Mouse (Mus musculus) midbrain, postnatal 0 days (tissue): Measurements from ENCODE around the gene Slc35b4. TPM values are rescaled to one million over a fixed set of nuclear protein-coding genes. Genes with fewer than 3 reads are reported as not detected.

Experiments used
- ATAC-seq: fragments of 200-750 bp; cut with Nextera tagmentation; 2 replicates; pipeline ENCODE4 v1.8.0; 2017; ENCODE audit warnings: moderate number of reproducible peaks, mild to moderate bottlenecking, moderate TSS enrichment, moderate library complexity; ENCODE audit not compliant: low FRiP score
- DNase-seq: peaks from one replicate; pipeline ENCODE4 v3.0.0-alpha.2; 2015; ENCODE audit warnings: low spot score
- H3K27ac ChIP-seq: fragments of 300-500 bp; sonication (generic); 2 replicates; pipeline ENCODE4 v1.5.1; 2014; ENCODE audit warnings: low read depth, mild to moderate bottlenecking, low read length, mixed read lengths
- H3K27me3 ChIP-seq: fragments of 300-500 bp; sonication (generic); 2 replicates; pipeline ENCODE4 v1.6.1; 2014; ENCODE audit warnings: low read length, control low read depth, mixed read lengths; ENCODE audit not compliant: insufficient read depth
- H3K36me3 ChIP-seq: fragments of 300-500 bp; sonication (generic); 2 replicates; pipeline ENCODE4 v1.6.1; 2014; ENCODE audit warnings: low read length, control low read depth, mixed read lengths; ENCODE audit not compliant: insufficient read depth
- H3K4me1 ChIP-seq: fragments of 300-500 bp; sonication (generic); 2 replicates; pipeline ENCODE4 v1.6.1; 2014; ENCODE audit warnings: mild to moderate bottlenecking, control low read depth, antibody characterized with exemption, low read length, mixed read lengths; ENCODE audit not compliant: insufficient read depth
- H3K4me2 ChIP-seq: fragments of 300-500 bp; sonication (generic); 2 replicates; pipeline ENCODE4 v1.6.1; 2014; ENCODE audit warnings: low read depth, mild to moderate bottlenecking, low read length, mixed read lengths; ENCODE audit not compliant: poor library complexity, severe bottlenecking
- H3K4me3 ChIP-seq: fragments of 300-500 bp; sonication (generic); 2 replicates; pipeline ENCODE4 v1.5.1; 2014; ENCODE audit warnings: low read depth, mild to moderate bottlenecking, low read length, moderate library complexity
- H3K9ac ChIP-seq: fragments of 300-500 bp; sonication (generic); replicated peaks from 2 replicates; pipeline ENCODE4 v1.6.1; 2014; ENCODE audit warnings: mild to moderate bottlenecking, low read length, moderate library complexity, mixed read lengths; ENCODE audit not compliant: poor library complexity, severe bottlenecking
- H3K9me3 ChIP-seq: fragments of 300-500 bp; sonication (generic); 2 replicates; pipeline ENCODE4 v1.6.1; 2016; ENCODE audit warnings: low read length, control low read depth
- CTCF ChIP-seq: IDR thresholded peaks from 2 replicates; pipeline ENCODE4 v1.5.1; 2016; ENCODE audit warnings: antibody characterized with exemption, mild to moderate bottlenecking
- WGBS: fragments of 180-500 bp; shearing (Covaris S2); extraction: QIAGEN DNeasy Blood & Tissue Kit; methylation state at CpG from one replicate; pipeline ENCODE4 v1.1.7; 2014; 5-methylcytosine and 5-hydroxymethylcytosine counted together
- polyA plus RNA-seq: library from polyadenylated mRNA; unstranded; fragments of >200 nt; fragmentation: Nextera tagmentation; extraction: Ambion mirVana; gene quantifications from 2 replicates; pipeline ENCODE4 v1.2.1, GENCODE M21; 2015
- total RNA-seq: library from RNA; depleted of rRNA; stranded (reverse); fragments of >200 nt; gene quantifications from 2 replicates; pipeline ENCODE4 v1.2.3, GENCODE M21; 2014

Gene Slc35b4
- total and polyA plus RNA-seq, 2 experiments from 2014 or later = 30.6 to 30.8 TPM

GRCm38 (mm10) chr6:34187273-34187863 is 10.5 kb upstream of the Slc35b4 start:
- peak; percentile 9 for DNase-seq
- Histone ChIP-seq H3K9ac (no peak overlapping the region), H3K4me1 (no peaks in the 10 kb centered on the region), H3K27me3 (no peaks in the 10 kb centered on the region), H3K9me3 (no peaks in the 10 kb centered on the region), H3K36me3 (no peaks in the 10 kb centered on the region), H3K27ac (no peak overlapping the region), H3K4me3 (no peak overlapping the region), H3K4me2 (no peak overlapping the region)
- 9% methylated on average over 2 of the region's 2 CpGs for WGBS
- no peak for ATAC-seq
- TF ChIP-seq CTCF = no peak

GRCm38 (mm10) chr6:34183326-34183725 is 6.4 kb upstream of the Slc35b4 start:
- no peak for TF ChIP-seq CTCF
- Histone ChIP-seq H3K27me3 (no peaks in the 10 kb centered on the region), H3K4me3 (no peak overlapping the region), H3K9ac (no peak overlapping the region), H3K4me1 (no peaks in the 10 kb centered on the region), H3K36me3 (no peaks in the 10 kb centered on the region), H3K4me2 (no peak overlapping the region), H3K27ac (no peak overlapping the region), H3K9me3 (no peaks in the 10 kb centered on the region)
- ATAC-seq = no peak
- WGBS = 94% methylated on average over 3 of the region's 3 CpGs
- no peak for DNase-seq

GRCm38 (mm10) chr6:34181961-34182360 is 5.0 kb upstream of the Slc35b4 start:
- no peaks in the 10 kb centered on the region for H3K36me3 ChIP-seq
- no peak overlapping the region for H3K9ac ChIP-seq
- H3K4me1 ChIP-seq = no peaks in the 10 kb centered on the region
- ATAC-seq = no peak
- H3K9me3 ChIP-seq = no peaks in the 10 kb centered on the region
- H3K27ac ChIP-seq = no peak overlapping the region
- 83% methylated on average over 3 of the region's 3 CpGs for whole genome bisulfite sequencing
- TF ChIP-seq CTCF = no peak
- no peak for DNase-seq
- no peak overlapping the region for H3K4me3 ChIP-seq
- no peak overlapping the region for H3K4me2 ChIP-seq
- H3K27me3 ChIP-seq = no peaks in the 10 kb centered on the region

GRCm38 (mm10) chr6:34179911-34180310 is 3.0 kb upstream of the Slc35b4 start:
- no peak for TF ChIP-seq CTCF
- H3K9me3 ChIP-seq = no peaks in the 10 kb centered on the region
- ATAC-seq (no peak), DNase-seq (no peak)
- H3K27ac ChIP-seq = no peak overlapping the region
- H3K27me3 ChIP-seq = no peaks in the 10 kb centered on the region
- H3K9ac ChIP-seq = no peak overlapping the region
- no peak overlapping the region for H3K4me2 ChIP-seq
- 88% methylated on average over 4 of the region's 4 CpGs for WGBS
- H3K36me3 ChIP-seq = no peaks in the 10 kb centered on the region
- H3K4me1 ChIP-seq = peaks cover 7% of the 10 kb centered on the region; the same call in 1 of the 2 replicates
- no peak overlapping the region for H3K4me3 ChIP-seq

GRCm38 (mm10) chr6:34179007-34179406 is 2.1 kb upstream of the Slc35b4 start:
- H3K27ac ChIP-seq = no peak overlapping the region
- 83% methylated on average over 3 of the region's 3 CpGs for WGBS
- no peaks in the 10 kb centered on the region for H3K27me3 ChIP-seq
- TF ChIP-seq CTCF = no peak
- no peaks in the 10 kb centered on the region for H3K36me3 ChIP-seq
- H3K4me2 ChIP-seq = no peak overlapping the region
- no peak overlapping the region for H3K4me3 ChIP-seq
- no peak overlapping the region for H3K9ac ChIP-seq
- no peaks in the 10 kb centered on the region for H3K9me3 ChIP-seq
- H3K4me1 ChIP-seq = peaks cover 7% of the 10 kb centered on the region; the same call in 1 of the 2 replicates
- ATAC-seq (no peak), DNase-seq (no peak)

GRCm38 (mm10) chr6:34176111-34176863 is 624 bp downstream of the Slc35b4 start:
- peak overlapping the region; percentile 79 for H3K4me3 ChIP-seq
- peak overlapping the region; percentile 79 for H3K4me2 ChIP-seq
- no peaks in the 10 kb centered on the region for H3K27me3 ChIP-seq
- no peaks in the 10 kb centered on the region for H3K9me3 ChIP-seq
- peak; percentile 20 for DNase-seq
- no peak for TF ChIP-seq CTCF
- ATAC-seq = peak; percentile 83
- peaks cover 7% of the 10 kb centered on the region; the same call in 1 of the 2 replicates for H3K4me1 ChIP-seq
- H3K27ac ChIP-seq = peak overlapping the region; percentile 74
- peak overlapping the region; percentile 75 for H3K9ac ChIP-seq
- no peaks in the 10 kb centered on the region for H3K36me3 ChIP-seq
- WGBS = 3% methylated on average over 28 of the region's 29 CpGs
